Mouse (Mus musculus): ENCODE measurements around the gene Upb1. TPM values are rescaled to one million over a fixed set of nuclear protein-coding genes. Genes with fewer than 3 reads are reported as not detected.

Gene Upb1
- polyA plus RNA-seq, 1 experiment from 2014 or later = not detected

- H3K27ac ChIP-seq (ENCODE audit: low read depth, low read length) = no peak overlapping the region
- ATAC-seq (ENCODE audit: insufficient read depth, low FRiP score, low TSS enrichment) (no peak), DNase-seq (ENCODE audit: low spot score) (no peak)
- H3K36me3 ChIP-seq (ENCODE audit: control insufficient read depth, insufficient read depth, low read length) = no peaks in the 10 kb centered on the region
- no peak overlapping the region for H3K4me3 ChIP-seq (ENCODE audit: low read depth, low read length)
- H3K27me3 ChIP-seq (ENCODE audit: control insufficient read depth, insufficient read depth, low read length) = no peaks in the 10 kb centered on the region
- no peaks in the 10 kb centered on the region for H3K9me3 ChIP-seq (ENCODE audit: control insufficient read depth, low read length)
- H3K4me2 ChIP-seq (ENCODE audit: low read depth) = no peak overlapping the region
- WGBS = 84% methylated on average over 4 of the region's 4 CpGs
- no peak overlapping the region for H3K9ac ChIP-seq (ENCODE audit: low read length)
- H3K4me1 ChIP-seq (ENCODE audit: control insufficient read depth, insufficient read depth, low read length) = no peaks in the 10 kb centered on the region; the same call in 1 of the 2 replicates
Measured at GRCm38 (mm10) chr10:75443017-75443416, 42.1 kb downstream of the Upb1 start.

GRCm38 (mm10) chr10:75444111-75444826, 43.4 kb downstream of the Upb1 start:
- 70% methylated on average over 19 of the region's 19 CpGs for WGBS
- H3K4me3 ChIP-seq (ENCODE audit: low read depth, low read length) = no peak overlapping the region
- DNase-seq (ENCODE audit: low spot score) = no peak
- H3K9me3 ChIP-seq (ENCODE audit: control insufficient read depth, low read length) = no peaks in the 10 kb centered on the region
- H3K27ac ChIP-seq (ENCODE audit: low read depth, low read length) = no peak overlapping the region
- no peaks in the 10 kb centered on the region for H3K36me3 ChIP-seq (ENCODE audit: control insufficient read depth, insufficient read depth, low read length)
- no peak overlapping the region for H3K9ac ChIP-seq (ENCODE audit: low read length)
- no peak for ATAC-seq (ENCODE audit: insufficient read depth, low FRiP score, low TSS enrichment)
- H3K27me3 ChIP-seq (ENCODE audit: control insufficient read depth, insufficient read depth, low read length) = no peaks in the 10 kb centered on the region
- H3K4me1 ChIP-seq (ENCODE audit: control insufficient read depth, insufficient read depth, low read length) = no peaks in the 10 kb centered on the region
- H3K4me2 ChIP-seq (ENCODE audit: low read depth) = no peak overlapping the region

GRCm38 (mm10) chr10:75445030-75445429, 44.1 kb downstream of the Upb1 start:
- 68% methylated on average over 8 of the region's 8 CpGs for WGBS
- Histone ChIP-seq H3K9ac (ENCODE audit: low read length) (no peak overlapping the region), H3K36me3 (ENCODE audit: control insufficient read depth, insufficient read depth, low read length) (no peaks in the 10 kb centered on the region), H3K27ac (ENCODE audit: low read depth, low read length) (no peak overlapping the region), H3K4me3 (ENCODE audit: low read depth, low read length) (no peak overlapping the region), H3K9me3 (ENCODE audit: control insufficient read depth, low read length) (no peaks in the 10 kb centered on the region), H3K4me2 (ENCODE audit: low read depth) (no peak overlapping the region), H3K4me1 (ENCODE audit: control insufficient read depth, insufficient read depth, low read length) (no peaks in the 10 kb centered on the region), H3K27me3 (ENCODE audit: control insufficient read depth, insufficient read depth, low read length) (no peaks in the 10 kb centered on the region)
- no peak for DNase-seq (ENCODE audit: low spot score)
- no peak for ATAC-seq (ENCODE audit: insufficient read depth, low FRiP score, low TSS enrichment)

GRCm38 (mm10) chr10:75446501-75447083, 45.7 kb downstream of the Upb1 start:
- no peak overlapping the region for H3K27ac ChIP-seq (ENCODE audit: low read depth, low read length)

GRCm38 (mm10) chr10:75447489-75447888, 46.6 kb downstream of the Upb1 start:
- no peak overlapping the region for H3K27ac ChIP-seq (ENCODE audit: low read depth, low read length)
- no peak overlapping the region for H3K9ac ChIP-seq (ENCODE audit: low read length)
- DNase-seq (ENCODE audit: low spot score) (no peak), ATAC-seq (ENCODE audit: insufficient read depth, low FRiP score, low TSS enrichment) (no peak)
- H3K36me3 ChIP-seq (ENCODE audit: control insufficient read depth, insufficient read depth, low read length) = no peaks in the 10 kb centered on the region
- H3K27me3 ChIP-seq (ENCODE audit: control insufficient read depth, insufficient read depth, low read length) = no peaks in the 10 kb centered on the region
- no peak overlapping the region for H3K4me3 ChIP-seq (ENCODE audit: low read depth, low read length)
- 86% methylated on average over 11 of the region's 11 CpGs for WGBS
- H3K9me3 ChIP-seq (ENCODE audit: control insufficient read depth, low read length) = no peaks in the 10 kb centered on the region
- no peaks in the 10 kb centered on the region for H3K4me1 ChIP-seq (ENCODE audit: control insufficient read depth, insufficient read depth, low read length)
- H3K4me2 ChIP-seq (ENCODE audit: low read depth) = no peak overlapping the region

More at GRCm38 (mm10) chr10:75446501-75447083, 45.7 kb downstream of the Upb1 start:
- no peak for ATAC-seq (ENCODE audit: insufficient read depth, low FRiP score, low TSS enrichment)
- Histone ChIP-seq H3K4me1 (ENCODE audit: control insufficient read depth, insufficient read depth, low read length) (no peaks in the 10 kb centered on the region), H3K36me3 (ENCODE audit: control insufficient read depth, insufficient read depth, low read length) (no peaks in the 10 kb centered on the region), H3K9ac (ENCODE audit: low read length) (no peak overlapping the region), H3K9me3 (ENCODE audit: control insufficient read depth, low read length) (no peaks in the 10 kb centered on the region), H3K4me3 (ENCODE audit: low read depth, low read length) (no peak overlapping the region), H3K27me3 (ENCODE audit: control insufficient read depth, insufficient read depth, low read length) (no peaks in the 10 kb centered on the region), H3K4me2 (ENCODE audit: low read depth) (no peak overlapping the region)
- WGBS = 72% methylated on average over 13 of the region's 13 CpGs
- DNase-seq (ENCODE audit: low spot score) = no peak

- H3K4me1 ChIP-seq (ENCODE audit: control insufficient read depth, insufficient read depth, low read length) = no peaks in the 10 kb centered on the region
- H3K36me3 ChIP-seq (ENCODE audit: control insufficient read depth, insufficient read depth, low read length) = no peaks in the 10 kb centered on the region
- no peaks in the 10 kb centered on the region for H3K9me3 ChIP-seq (ENCODE audit: control insufficient read depth, low read length)
- H3K27me3 ChIP-seq (ENCODE audit: control insufficient read depth, insufficient read depth, low read length) = no peaks in the 10 kb centered on the region
- no peak overlapping the region for H3K4me3 ChIP-seq (ENCODE audit: low read depth, low read length)
- no peak overlapping the region for H3K4me2 ChIP-seq (ENCODE audit: low read depth)
- H3K9ac ChIP-seq (ENCODE audit: low read length) = no peak overlapping the region
- no peak for DNase-seq (ENCODE audit: low spot score)
- ATAC-seq (ENCODE audit: insufficient read depth, low FRiP score, low TSS enrichment) = no peak
- H3K27ac ChIP-seq (ENCODE audit: low read depth, low read length) = no peak overlapping the region
- WGBS = 76% methylated on average over 6 of the region's 6 CpGs
Measured at GRCm38 (mm10) chr10:75448806-75449420, 48.0 kb downstream of the Upb1 start.

- 88% methylated on average over 8 of the region's 8 CpGs for WGBS
- Histone ChIP-seq H3K9ac (ENCODE audit: low read length) (no peak overlapping the region), H3K27ac (ENCODE audit: low read depth, low read length) (no peak overlapping the region), H3K9me3 (ENCODE audit: control insufficient read depth, low read length) (no peaks in the 10 kb centered on the region), H3K4me1 (ENCODE audit: control insufficient read depth, insufficient read depth, low read length) (no peaks in the 10 kb centered on the region), H3K4me3 (ENCODE audit: low read depth, low read length) (no peak overlapping the region), H3K27me3 (ENCODE audit: control insufficient read depth, insufficient read depth, low read length) (no peaks in the 10 kb centered on the region), H3K36me3 (ENCODE audit: control insufficient read depth, insufficient read depth, low read length) (no peaks in the 10 kb centered on the region), H3K4me2 (ENCODE audit: low read depth) (no peak overlapping the region)
- ATAC-seq (ENCODE audit: insufficient read depth, low FRiP score, low TSS enrichment) (no peak), DNase-seq (ENCODE audit: low spot score) (no peak)
Measured at GRCm38 (mm10) chr10:75450331-75450730, 49.4 kb downstream of the Upb1 start.

- ATAC-seq (ENCODE audit: insufficient read depth, low FRiP score, low TSS enrichment) (peak; percentile 61), DNase-seq (ENCODE audit: low spot score) (peak; percentile 79)
- 59% methylated on average over 10 of the region's 10 CpGs for WGBS
- Histone ChIP-seq H3K4me2 (ENCODE audit: low read depth) (no peak overlapping the region), H3K9ac (ENCODE audit: low read length) (no peak overlapping the region), H3K9me3 (ENCODE audit: control insufficient read depth, low read length) (no peaks in the 10 kb centered on the region), H3K36me3 (ENCODE audit: control insufficient read depth, insufficient read depth, low read length) (no peaks in the 10 kb centered on the region), H3K4me1 (ENCODE audit: control insufficient read depth, insufficient read depth, low read length) (no peaks in the 10 kb centered on the region), H3K27ac (ENCODE audit: low read depth, low read length) (no peak overlapping the region), H3K4me3 (ENCODE audit: low read depth, low read length) (no peak overlapping the region), H3K27me3 (ENCODE audit: control insufficient read depth, insufficient read depth, low read length) (no peaks in the 10 kb centered on the region)
Measured at GRCm38 (mm10) chr10:75451036-75451786, 50.3 kb downstream of the Upb1 start.
